Mouse (Mus musculus) liver, embryonic 13.5 days (tissue): ENCODE measurements around the gene Lmo7. TPM values are rescaled to one million over a fixed set of nuclear protein-coding genes. Genes with fewer than 3 reads are reported as not detected.

ENCODE experiments used
- ATAC-seq: fragments of 200-750 bp; cut with Nextera tagmentation; 2 replicates; pipeline ENCODE4 v1.8.0; 2017; ENCODE audit warnings: low read depth, mild to moderate bottlenecking, moderate number of reproducible peaks, moderate library complexity
- DNase-seq: peaks from one replicate; pipeline ENCODE4 v3.0.0; 2022
- H3K27ac ChIP-seq: fragments of 300-500 bp; sonication (generic); 2 replicates; pipeline ENCODE4 v1.5.1; 2015; ENCODE audit warnings: moderate library complexity, mild to moderate bottlenecking, inconsistent platforms
- H3K27me3 ChIP-seq: fragments of 300-500 bp; sonication (generic); 2 replicates; pipeline ENCODE4 v1.6.1; 2015; ENCODE audit warnings: mild to moderate bottlenecking, inconsistent platforms
- H3K36me3 ChIP-seq: fragments of 300-500 bp; sonication (generic); 2 replicates; pipeline ENCODE4 v1.6.1; 2015; ENCODE audit warnings: mild to moderate bottlenecking, inconsistent platforms
- H3K4me1 ChIP-seq: fragments of 300-500 bp; sonication (generic); replicated peaks from 2 replicates; pipeline ENCODE4 v1.6.1; 2015; ENCODE audit warnings: inconsistent platforms
- H3K4me2 ChIP-seq: fragments of 300-500 bp; sonication (generic); 2 replicates; pipeline ENCODE4 v1.6.1; 2015; ENCODE audit warnings: inconsistent platforms, mild to moderate bottlenecking, moderate library complexity
- H3K4me3 ChIP-seq: fragments of 300-500 bp; sonication (generic); replicated peaks from 2 replicates; pipeline ENCODE4 v1.5.1; 2015; ENCODE audit warnings: mild to moderate bottlenecking, inconsistent platforms
- H3K9ac ChIP-seq: fragments of 300-500 bp; sonication (generic); 2 replicates; pipeline ENCODE4 v1.6.1; 2015; ENCODE audit warnings: mild to moderate bottlenecking, inconsistent platforms
- H3K9me3 ChIP-seq: fragments of 300-500 bp; sonication (generic); replicated peaks from 2 replicates; pipeline ENCODE4 v1.6.1; 2016; ENCODE audit warnings: inconsistent platforms
- WGBS: fragments of 180-500 bp; shearing (Covaris S2); methylation state at CpG from one replicate; pipeline ENCODE4 v1.1.7; 2015; ENCODE audit not compliant: insufficient replicate concordance; 5-methylcytosine and 5-hydroxymethylcytosine counted together
- polyA plus RNA-seq: library from polyadenylated mRNA; unstranded; fragments of >200 nt; fragmentation: Nextera tagmentation; extraction: Ambion mirVana; gene quantifications from 2 replicates; pipeline ENCODE4 v1.2.1, GENCODE M21; 2015

Gene Lmo7
- polyA plus RNA-seq, 1 experiment from 2014 or later = 1.4 TPM

- Histone ChIP-seq H3K9ac (no peak overlapping the region), H3K27me3 (no peaks in the 10 kb centered on the region), H3K36me3 (no peaks in the 10 kb centered on the region), H3K27ac (no peak overlapping the region), H3K4me1 (no peaks in the 10 kb centered on the region), H3K4me2 (no peak overlapping the region), H3K9me3 (no peaks in the 10 kb centered on the region), H3K4me3 (no peak overlapping the region)
- no peak for DNase-seq
- WGBS = 66% methylated on average over 11 of the region's 11 CpGs
- no peak for ATAC-seq
These were observed 51.5 kb downstream of the Lmo7 start for GRCm38 (mm10) chr14:101781219-101781618.

- Histone ChIP-seq H3K4me1 (no peaks in the 10 kb centered on the region), H3K27me3 (no peaks in the 10 kb centered on the region), H3K4me2 (no peak overlapping the region), H3K4me3 (no peak overlapping the region), H3K36me3 (no peaks in the 10 kb centered on the region), H3K9ac (no peak overlapping the region), H3K27ac (no peak overlapping the region), H3K9me3 (no peaks in the 10 kb centered on the region)
- DNase-seq (no peak), ATAC-seq (no peak)
- 19% methylated on average over 3 of the region's 3 CpGs for WGBS
These were observed 52.3 kb downstream of the Lmo7 start for GRCm38 (mm10) chr14:101781943-101782510.

GRCm38 (mm10) chr14:101784315-101784945 is 54.7 kb downstream of the Lmo7 start:
- 79% methylated on average over 3 of the region's 3 CpGs for WGBS

GRCm38 (mm10) chr14:101787903-101788302 is 58.1 kb downstream of the Lmo7 start:
- Histone ChIP-seq H3K36me3 (no peaks in the 10 kb centered on the region), H3K9ac (no peak overlapping the region), H3K9me3 (no peaks in the 10 kb centered on the region), H3K4me3 (no peak overlapping the region), H3K27me3 (no peaks in the 10 kb centered on the region), H3K27ac (no peak overlapping the region), H3K4me1 (no peaks in the 10 kb centered on the region), H3K4me2 (no peak overlapping the region)
- 61% methylated on average over 5 of the region's 5 CpGs for WGBS
- DNase-seq = no peak
- ATAC-seq = no peak

More at GRCm38 (mm10) chr14:101784315-101784945, 54.7 kb downstream of the Lmo7 start:
- Histone ChIP-seq H3K4me2 (no peak overlapping the region), H3K27ac (no peak overlapping the region), H3K4me1 (no peaks in the 10 kb centered on the region), H3K36me3 (no peaks in the 10 kb centered on the region), H3K9me3 (no peaks in the 10 kb centered on the region), H3K27me3 (no peaks in the 10 kb centered on the region), H3K9ac (no peak overlapping the region), H3K4me3 (no peak overlapping the region)
- DNase-seq (no peak), ATAC-seq (no peak)

- no peaks in the 10 kb centered on the region for H3K9me3 ChIP-seq
- H3K27me3 ChIP-seq = no peaks in the 10 kb centered on the region
- no peak overlapping the region for H3K9ac ChIP-seq
- 65% methylated on average over 6 of the region's 6 CpGs for WGBS
- H3K36me3 ChIP-seq = no peaks in the 10 kb centered on the region
- ATAC-seq = no peak
- H3K27ac ChIP-seq = no peak overlapping the region
- no peak for DNase-seq
- H3K4me1 ChIP-seq = no peaks in the 10 kb centered on the region
- no peak overlapping the region for H3K4me2 ChIP-seq
- H3K4me3 ChIP-seq = no peak overlapping the region
These were observed 58.7 kb downstream of the Lmo7 start for GRCm38 (mm10) chr14:101788475-101788874.

GRCm38 (mm10) chr14:101794553-101795177 is 64.9 kb downstream of the Lmo7 start:
- no peak for DNase-seq
- Histone ChIP-seq H3K4me2 (no peak overlapping the region), H3K4me1 (no peaks in the 10 kb centered on the region), H3K4me3 (no peak overlapping the region), H3K9ac (no peak overlapping the region), H3K36me3 (no peaks in the 10 kb centered on the region), H3K9me3 (no peaks in the 10 kb centered on the region), H3K27ac (no peak overlapping the region), H3K27me3 (no peaks in the 10 kb centered on the region)
- 77% methylated on average over 10 of the region's 10 CpGs for WGBS
- ATAC-seq = no peak

- no peak overlapping the region for H3K9ac ChIP-seq
- no peak for DNase-seq
- H3K4me2 ChIP-seq = no peak overlapping the region
- no peak for ATAC-seq
- H3K27me3 ChIP-seq = no peaks in the 10 kb centered on the region
- H3K9me3 ChIP-seq = no peaks in the 10 kb centered on the region
- H3K36me3 ChIP-seq = no peaks in the 10 kb centered on the region
- H3K4me3 ChIP-seq = no peak overlapping the region
- 61% methylated on average over 5 of the region's 5 CpGs for WGBS
- H3K27ac ChIP-seq = no peak overlapping the region
- no peaks in the 10 kb centered on the region for H3K4me1 ChIP-seq
These were observed 68.3 kb downstream of the Lmo7 start for GRCm38 (mm10) chr14:101797930-101798500.

GRCm38 (mm10) chr14:101798766-101799165 is 69.0 kb downstream of the Lmo7 start:
- Histone ChIP-seq H3K9ac (no peak overlapping the region), H3K9me3 (no peaks in the 10 kb centered on the region), H3K36me3 (no peaks in the 10 kb centered on the region), H3K27ac (no peak overlapping the region), H3K4me2 (no peak overlapping the region), H3K4me1 (no peaks in the 10 kb centered on the region), H3K4me3 (no peak overlapping the region), H3K27me3 (no peaks in the 10 kb centered on the region)
- ATAC-seq (no peak), DNase-seq (no peak)
- 60% methylated on average over 2 of the region's 2 CpGs for WGBS

- DNase-seq = no peak
- no peaks in the 10 kb centered on the region for H3K9me3 ChIP-seq
- no peak for ATAC-seq
- H3K27me3 ChIP-seq = no peaks in the 10 kb centered on the region
- no peak overlapping the region for H3K4me2 ChIP-seq
- WGBS = 39% methylated on average over 1 of the region's 1 CpGs
- H3K36me3 ChIP-seq = no peaks in the 10 kb centered on the region
- H3K4me1 ChIP-seq = no peaks in the 10 kb centered on the region
- no peak overlapping the region for H3K4me3 ChIP-seq
- H3K27ac ChIP-seq = no peak overlapping the region
- no peak overlapping the region for H3K9ac ChIP-seq
These were observed 71.9 kb downstream of the Lmo7 start for GRCm38 (mm10) chr14:101801674-101802073.

- ATAC-seq = no peak
- Histone ChIP-seq H3K36me3 (no peaks in the 10 kb centered on the region), H3K9ac (no peak overlapping the region), H3K4me3 (no peak overlapping the region), H3K27me3 (no peaks in the 10 kb centered on the region), H3K27ac (no peak overlapping the region), H3K9me3 (no peaks in the 10 kb centered on the region), H3K4me2 (no peak overlapping the region), H3K4me1 (no peaks in the 10 kb centered on the region)
- no peak for DNase-seq
- WGBS = 37% methylated on average over 4 of the region's 4 CpGs
These were observed 74.4 kb downstream of the Lmo7 start for GRCm38 (mm10) chr14:101804119-101804518.

GRCm38 (mm10) chr14:101804562-101805327 is 75.0 kb downstream of the Lmo7 start:
- Histone ChIP-seq H3K4me2 (no peak overlapping the region), H3K27me3 (no peaks in the 10 kb centered on the region), H3K4me1 (no peaks in the 10 kb centered on the region), H3K9ac (no peak overlapping the region), H3K36me3 (no peaks in the 10 kb centered on the region), H3K9me3 (no peaks in the 10 kb centered on the region), H3K4me3 (no peak overlapping the region), H3K27ac (no peak overlapping the region)
- 63% methylated on average over 4 of the region's 4 CpGs for WGBS
- no peak for DNase-seq
- ATAC-seq = no peak
